Mouse (Mus musculus): ENCODE measurements at regions not wholly inside any gene's neighbourhood (a gene's known extent, or its start where the extent isn't known, plus 50 kb on each side); places are given as distances from the start of the nearest gene placed in this dataset.

GRCm38 (mm10) chr2:115520413-115521139, 60.9 kb upstream of the BC052040 start:
- DNase-seq: no peak

DNA sequence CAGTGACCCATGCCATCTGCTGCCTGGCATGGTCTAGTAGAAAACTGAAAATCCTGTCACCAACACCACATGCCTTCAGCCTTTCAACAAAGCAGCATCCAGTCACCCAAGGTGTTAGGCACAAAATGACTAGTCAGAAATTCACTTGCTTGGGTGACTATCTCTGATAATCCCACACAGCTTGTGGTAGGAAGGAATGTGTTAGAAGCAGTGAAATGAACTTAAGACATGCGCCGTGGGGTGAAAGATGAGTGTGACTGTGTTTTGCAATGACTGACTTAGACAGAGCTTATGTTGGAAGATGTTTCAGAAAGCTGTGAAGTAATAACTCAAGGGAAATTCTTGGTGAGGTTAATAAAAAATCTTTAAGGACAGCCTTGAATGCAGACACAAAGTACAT, 51.6 kb upstream of the BC052040 start:
- DNase-seq: no peak
